Mouse (Mus musculus) embryonic facial prominence, embryonic 14.5 days (tissue): ENCODE results near the gene Cep170b. TPM values are rescaled to one million over a fixed set of nuclear protein-coding genes. Genes with fewer than 3 reads are reported as not detected.
A peak's percentile ranks its signal among the peaks of the same experiment; 100 is the strongest.

ENCODE experiments used
- ATAC-seq: fragments of 200-750 bp; cut with Nextera tagmentation; 2 replicates; pipeline ENCODE4 v1.8.0; 2017; ENCODE audit warnings: low read depth, moderate number of reproducible peaks, moderate TSS enrichment
- DNase-seq: peaks from one replicate; pipeline ENCODE4 v3.0.0-alpha.2; 2015; ENCODE audit warnings: low spot score
- H3K27ac ChIP-seq: fragments of 300-500 bp; sonication (generic); replicated peaks from 2 replicates; pipeline ENCODE4 v1.5.1; 2014; ENCODE audit warnings: low read depth, mild to moderate bottlenecking, low read length, moderate library complexity
- H3K27me3 ChIP-seq: fragments of 300-500 bp; sonication (generic); replicated peaks from 2 replicates; pipeline ENCODE4 v1.6.1; 2014; ENCODE audit warnings: low read length; ENCODE audit not compliant: control insufficient read depth, insufficient read depth
- H3K36me3 ChIP-seq: fragments of 300-500 bp; sonication (generic); 2 replicates; pipeline ENCODE4 v1.6.1; 2014; ENCODE audit warnings: low read length, mixed read lengths; ENCODE audit not compliant: control insufficient read depth, insufficient read depth
- H3K4me1 ChIP-seq: fragments of 300-500 bp; sonication (generic); 2 replicates; pipeline ENCODE4 v1.6.1; 2014; ENCODE audit warnings: antibody characterized with exemption, low read length; ENCODE audit not compliant: control insufficient read depth, insufficient read depth
- H3K4me2 ChIP-seq: fragments of 300-500 bp; sonication (generic); 2 replicates; pipeline ENCODE4 v1.6.1; 2014; ENCODE audit warnings: low read depth, mild to moderate bottlenecking, low read length, moderate library complexity, mixed read lengths
- H3K4me3 ChIP-seq: fragments of 300-500 bp; sonication (generic); 2 replicates; pipeline ENCODE4 v1.5.1; 2014; ENCODE audit warnings: low read depth, mild to moderate bottlenecking, low read length
- H3K9ac ChIP-seq: fragments of 300-500 bp; sonication (generic); 2 replicates; pipeline ENCODE4 v1.6.1; 2014; ENCODE audit warnings: low read depth, mild to moderate bottlenecking, low read length, moderate library complexity, mixed read lengths
- H3K9me3 ChIP-seq: fragments of 300-500 bp; sonication (generic); 2 replicates; pipeline ENCODE4 v1.6.1; 2016; ENCODE audit warnings: low read length; ENCODE audit not compliant: control insufficient read depth
- WGBS: fragments of 180-500 bp; shearing (Covaris S2); extraction: QIAGEN DNeasy Blood & Tissue Kit; methylation state at CpG from one replicate; pipeline ENCODE4 v1.1.7; 2014; 5-methylcytosine and 5-hydroxymethylcytosine counted together
- polyA plus RNA-seq: library from polyadenylated mRNA; unstranded; fragments of >200 nt; fragmentation: Nextera tagmentation; extraction: Ambion mirVana; gene quantifications from 2 replicates; pipeline ENCODE4 v1.2.1, GENCODE M21; 2014

Cep170b gene
- polyA plus RNA-seq, 1 experiment from 2014 or later: 14.4 TPM

DNA sequence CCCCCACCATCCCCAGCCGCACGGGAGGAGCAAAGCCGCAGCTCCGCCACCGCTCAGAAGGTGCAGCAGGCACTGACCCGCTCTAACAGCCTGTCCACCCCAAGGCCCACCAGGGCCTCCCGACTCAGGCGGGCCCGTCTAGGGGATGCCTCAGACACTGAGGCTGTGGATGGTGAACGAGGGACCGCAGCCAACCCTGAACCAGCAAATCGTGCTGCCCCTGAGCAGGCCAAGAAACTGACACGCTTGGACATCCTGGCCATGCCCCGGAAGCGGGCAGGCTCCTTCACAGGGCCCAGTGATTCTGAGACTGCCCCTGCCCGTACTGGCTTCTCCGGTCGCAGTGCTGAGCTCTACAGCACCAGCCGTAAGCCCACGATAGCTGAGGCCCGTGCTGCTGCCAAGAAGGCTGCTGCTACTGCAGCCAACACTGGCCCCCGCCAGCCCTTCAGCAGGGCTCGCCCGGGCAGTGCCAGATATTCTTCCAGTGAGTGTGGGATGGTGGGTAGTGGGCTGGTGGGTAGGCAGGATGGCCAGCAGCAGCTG is 18.8 kb downstream of the Cep170b start:
- Histone ChIP-seq H3K9ac (no peak overlapping the region), H3K27me3 (no peaks in the 10 kb centered on the region), H3K4me3 (no peak overlapping the region), H3K4me1 (peaks cover 3% of the 10 kb centered on the region; the same call in 1 of the 2 replicates), H3K4me2 (no peak overlapping the region), H3K27ac (no peak overlapping the region), H3K9me3 (no peaks in the 10 kb centered on the region), H3K36me3 (peaks cover 57% of the 10 kb centered on the region)
- WGBS: 92% methylated on average over 18 of the region's 24 CpGs
- ATAC-seq (no peak), DNase-seq (no peak)

DNA sequence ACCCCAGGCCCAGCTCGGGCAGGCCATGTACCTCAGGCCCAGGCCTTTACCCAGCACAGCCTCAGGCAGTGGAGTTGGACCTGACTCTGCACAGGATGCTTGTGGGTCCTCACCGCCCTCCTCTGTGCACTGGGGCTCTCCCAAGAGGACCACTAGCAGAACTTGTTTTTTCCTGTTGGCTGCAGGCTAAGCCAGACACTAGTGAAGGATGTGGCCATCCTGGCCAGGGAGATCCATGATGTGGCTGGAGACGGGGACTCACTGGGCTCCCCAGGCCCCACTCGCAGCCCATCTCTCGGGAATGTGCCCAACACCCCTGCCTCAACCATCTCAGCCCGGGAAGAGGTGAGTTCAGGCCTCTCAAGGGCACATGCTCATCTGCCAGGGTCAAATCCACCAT is 22.5 kb downstream of the Cep170b start:
- DNase-seq: no peak
- no peak overlapping the region for H3K4me2 ChIP-seq
- H3K9ac ChIP-seq: peak overlapping the region; percentile 15; the same call in 1 of the 2 replicates
- ATAC-seq: peak; percentile 0; the same call in 1 of the 2 replicates
- H3K27ac ChIP-seq: peak overlapping the region; percentile 76
- H3K27me3 ChIP-seq: no peaks in the 10 kb centered on the region
- peaks cover 42% of the 10 kb centered on the region for H3K36me3 ChIP-seq
- H3K4me1 ChIP-seq: peaks cover 7% of the 10 kb centered on the region; the same call in 1 of the 2 replicates
- H3K9me3 ChIP-seq: no peaks in the 10 kb centered on the region
- WGBS: 40% methylated on average over 6 of the region's 6 CpGs
- no peak overlapping the region for H3K4me3 ChIP-seq

DNA sequence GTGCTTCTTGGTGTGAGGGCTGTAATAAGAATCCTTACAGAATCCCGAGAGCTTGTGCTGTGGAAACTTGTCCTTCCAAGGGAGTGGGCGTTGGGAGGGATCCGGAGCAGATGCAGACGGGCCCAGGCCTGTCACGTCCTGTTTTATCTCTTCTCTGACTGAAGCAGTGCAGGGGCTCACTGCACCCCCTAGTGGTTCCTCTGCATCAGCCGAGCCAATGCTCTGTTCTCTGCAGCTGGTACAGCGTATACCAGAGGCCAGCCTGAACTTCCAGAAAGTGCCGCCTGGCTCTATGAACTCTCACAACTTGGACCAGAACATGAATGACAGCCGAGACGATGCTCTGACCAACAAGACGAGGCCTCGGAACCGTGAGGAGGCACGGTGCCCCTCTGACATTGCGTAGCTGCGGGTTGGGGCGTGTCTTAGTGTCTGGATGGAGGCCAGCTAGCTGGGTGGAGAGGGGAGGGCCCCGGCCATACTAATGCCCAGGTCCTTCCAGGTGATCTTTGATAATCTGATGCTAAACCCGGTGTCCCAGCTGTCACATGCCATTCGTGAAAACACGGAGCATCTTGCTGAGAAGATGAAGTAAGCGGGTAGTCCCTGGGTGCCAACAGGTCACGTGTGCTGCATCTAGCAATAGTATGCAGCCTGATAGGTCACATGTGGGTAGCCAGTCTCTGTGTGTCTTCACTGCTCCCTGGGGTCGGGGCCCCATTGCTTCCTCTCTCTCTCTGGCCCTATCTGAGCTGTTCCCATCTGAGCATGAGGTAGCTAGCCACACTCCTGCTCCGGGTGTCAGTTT is 23.1 kb downstream of the Cep170b start:
- no peaks in the 10 kb centered on the region for H3K9me3 ChIP-seq
- 49% methylated on average over 25 of the region's 25 CpGs for WGBS
- no peaks in the 10 kb centered on the region for H3K27me3 ChIP-seq
- ATAC-seq: peak; percentile 87
- peak; percentile 93 for DNase-seq
- H3K27ac ChIP-seq: peak overlapping the region; percentile 76
- H3K4me2 ChIP-seq: no peak overlapping the region
- no peak overlapping the region for H3K4me3 ChIP-seq
- peaks cover 7% of the 10 kb centered on the region; the same call in 1 of the 2 replicates for H3K4me1 ChIP-seq
- peak overlapping the region; percentile 15; the same call in 1 of the 2 replicates for H3K9ac ChIP-seq
- peaks cover 36% of the 10 kb centered on the region for H3K36me3 ChIP-seq

DNA sequence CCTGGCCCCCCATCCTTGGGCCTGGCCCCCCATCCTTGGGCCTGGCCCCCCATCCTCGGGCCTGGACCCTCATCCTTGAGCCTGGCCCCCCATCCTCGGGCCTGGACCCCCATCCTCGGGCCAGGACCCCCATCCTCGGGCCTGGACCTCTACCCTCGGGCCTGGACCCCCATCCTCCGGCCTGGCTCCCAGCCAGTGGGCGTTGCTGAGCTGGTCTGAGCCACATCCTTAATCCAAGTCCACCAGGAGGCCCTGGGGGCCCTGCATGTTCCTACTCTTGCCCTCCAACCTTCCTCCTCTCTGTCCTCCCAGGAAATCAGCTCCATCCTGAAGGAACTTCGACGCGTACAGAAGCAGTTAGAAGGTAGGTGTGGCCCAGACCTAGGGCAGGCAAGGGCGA is 24.0 kb downstream of the Cep170b start:
- peaks cover 27% of the 10 kb centered on the region for H3K36me3 ChIP-seq
- H3K4me2 ChIP-seq: no peak overlapping the region
- H3K4me3 ChIP-seq: no peak overlapping the region
- no peaks in the 10 kb centered on the region for H3K27me3 ChIP-seq
- DNase-seq: no peak
- 79% methylated on average over 7 of the region's 11 CpGs for WGBS
- no peak overlapping the region for H3K27ac ChIP-seq
- peak overlapping the region; percentile 52 for H3K9ac ChIP-seq
- no peaks in the 10 kb centered on the region for H3K9me3 ChIP-seq
- peaks cover 7% of the 10 kb centered on the region; the same call in 1 of the 2 replicates for H3K4me1 ChIP-seq
- no peak for ATAC-seq

DNA sequence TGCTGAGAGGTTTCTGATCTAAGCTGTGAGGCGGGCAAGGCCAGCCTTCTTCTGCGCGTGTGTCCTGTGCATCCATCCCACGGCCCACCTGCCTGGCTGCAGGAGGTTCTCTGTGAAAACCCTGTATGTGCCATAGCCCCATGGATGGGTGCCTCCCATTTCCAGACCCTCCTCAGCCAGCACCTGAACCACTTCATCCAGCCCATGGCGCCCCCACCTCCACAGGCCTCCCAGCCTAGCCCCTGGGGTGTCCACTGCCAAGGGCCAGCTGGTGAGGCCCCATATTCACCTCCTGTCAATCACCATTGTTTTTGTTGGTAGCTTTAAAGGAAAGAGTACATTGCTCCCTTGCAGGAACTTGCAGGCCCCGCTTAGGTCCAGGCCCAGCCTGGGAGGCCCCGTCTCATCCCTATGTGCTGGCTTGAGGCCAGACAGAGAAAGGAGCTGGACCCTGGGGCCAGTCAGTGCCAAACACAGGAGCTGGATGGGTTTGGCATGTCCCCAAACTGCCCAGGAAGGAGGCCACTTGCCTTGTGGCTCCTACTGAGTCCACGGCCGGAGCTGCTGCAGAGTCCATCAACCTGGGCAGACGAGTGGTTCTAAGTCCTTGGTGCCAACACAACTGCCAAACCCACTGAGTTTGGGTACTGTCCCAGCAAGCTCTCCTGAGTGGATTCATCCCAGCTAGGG is 24.8 kb downstream of the Cep170b start:
- Histone ChIP-seq H3K4me1 (peaks cover 7% of the 10 kb centered on the region; the same call in 1 of the 2 replicates), H3K4me3 (no peak overlapping the region), H3K4me2 (no peak overlapping the region), H3K9me3 (no peaks in the 10 kb centered on the region), H3K27me3 (no peaks in the 10 kb centered on the region), H3K9ac (no peak overlapping the region), H3K36me3 (peaks cover 23% of the 10 kb centered on the region), H3K27ac (no peak overlapping the region)
- 89% methylated on average over 10 of the region's 10 CpGs for WGBS
- ATAC-seq (no peak), DNase-seq (no peak)

DNA sequence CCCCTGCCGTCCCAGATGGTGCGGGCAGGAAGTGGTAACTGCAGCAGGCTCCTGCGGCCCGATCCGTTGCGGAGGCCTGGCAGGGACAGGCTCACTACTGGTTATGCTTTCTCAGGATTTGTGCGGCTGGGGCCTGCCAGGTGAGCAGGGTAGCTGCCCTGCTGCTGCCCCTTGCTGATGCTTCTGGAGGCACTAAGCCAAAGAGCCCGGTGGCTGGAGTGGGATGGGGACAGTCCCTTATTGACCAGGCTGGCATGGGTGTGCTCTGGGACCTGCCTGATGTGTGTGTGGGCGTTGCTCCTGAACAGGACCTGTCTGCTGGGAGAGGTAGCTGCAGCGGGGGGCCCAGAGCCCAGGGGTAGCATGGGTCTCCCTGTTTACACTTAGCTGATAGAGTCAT is 25.5 kb downstream of the Cep170b start:
- H3K4me3 ChIP-seq: no peak overlapping the region
- H3K9me3 ChIP-seq: no peaks in the 10 kb centered on the region
- no peak overlapping the region for H3K9ac ChIP-seq
- H3K27ac ChIP-seq: no peak overlapping the region
- H3K27me3 ChIP-seq: no peaks in the 10 kb centered on the region
- 85% methylated on average over 10 of the region's 10 CpGs for WGBS
- no peak for DNase-seq
- H3K4me1 ChIP-seq: peaks cover 7% of the 10 kb centered on the region; the same call in 1 of the 2 replicates
- H3K36me3 ChIP-seq: peaks cover 18% of the 10 kb centered on the region
- no peak for ATAC-seq
- no peak overlapping the region for H3K4me2 ChIP-seq

DNA sequence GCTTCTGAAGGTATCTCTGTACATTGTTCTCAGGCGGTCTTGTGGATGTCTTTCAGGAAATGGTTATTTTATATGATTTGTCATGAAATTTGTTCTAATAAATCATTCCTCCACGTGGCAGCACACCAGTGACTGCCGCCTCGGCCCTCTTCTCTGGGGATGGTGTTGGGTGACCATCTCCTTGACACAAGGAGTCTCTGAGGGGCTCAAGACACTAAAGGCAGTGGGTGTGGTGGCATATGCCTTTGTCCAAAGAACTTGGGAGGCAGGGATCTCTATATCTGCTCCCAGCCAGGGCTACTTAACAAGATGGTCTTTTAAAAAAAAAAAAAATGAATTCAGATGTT is 26.2 kb downstream of the Cep170b start:
- Histone ChIP-seq H3K9me3 (no peaks in the 10 kb centered on the region), H3K4me1 (peaks cover 7% of the 10 kb centered on the region; the same call in 1 of the 2 replicates), H3K9ac (no peak overlapping the region), H3K27ac (no peak overlapping the region), H3K36me3 (peaks cover 18% of the 10 kb centered on the region), H3K4me3 (no peak overlapping the region), H3K4me2 (no peak overlapping the region), H3K27me3 (no peaks in the 10 kb centered on the region)
- DNase-seq: no peak
- 76% methylated on average over 4 of the region's 4 CpGs for WGBS
- no peak for ATAC-seq

DNA sequence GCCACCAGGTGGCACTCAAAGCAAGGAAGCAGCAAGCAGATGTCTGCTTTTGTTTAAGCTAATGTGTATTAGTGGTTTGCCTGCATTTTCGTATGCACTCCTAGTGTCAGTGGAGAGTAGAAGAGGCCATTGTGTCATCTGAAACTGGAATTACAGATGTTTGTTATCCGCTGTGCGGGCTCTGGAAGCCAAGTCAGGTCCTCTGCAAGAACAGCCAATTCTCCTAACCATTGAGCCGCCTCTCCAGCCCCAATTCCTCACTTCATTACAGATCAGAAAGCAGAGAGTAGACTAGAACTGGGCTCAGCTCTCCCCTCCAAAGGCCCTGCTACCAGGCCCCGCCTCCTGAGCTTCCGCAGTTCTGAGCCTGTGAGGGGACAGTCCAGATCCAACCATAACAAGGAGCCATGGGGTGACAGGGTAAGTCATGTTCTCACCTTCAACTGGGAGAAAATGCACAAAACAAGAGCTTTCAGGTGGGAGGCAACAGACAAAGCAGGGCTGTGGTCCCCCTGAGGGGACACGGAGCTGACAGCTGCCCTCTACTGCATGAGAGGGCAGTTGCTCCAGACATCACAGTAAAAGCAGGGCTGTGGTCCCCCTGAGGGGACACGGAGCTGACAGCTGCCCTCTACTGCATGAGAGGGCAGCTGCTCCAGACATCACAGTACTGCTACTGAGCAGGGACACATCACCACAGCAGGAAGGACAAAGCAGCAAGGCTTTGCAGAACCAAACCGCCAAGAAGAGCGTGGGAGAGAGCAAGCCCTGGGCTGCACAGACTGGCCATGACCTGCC is 26.8 kb downstream of the Cep170b start:
- DNase-seq: peak; percentile 90

More for the DNA sequence above, 26.8 kb downstream of the Cep170b start:
- 10% methylated on average over 10 of the region's 10 CpGs for WGBS
- H3K4me2 ChIP-seq: peak overlapping the region; percentile 25
- no peaks in the 10 kb centered on the region for H3K9me3 ChIP-seq
- H3K27ac ChIP-seq: peak overlapping the region; percentile 74
- peaks cover 7% of the 10 kb centered on the region; the same call in 1 of the 2 replicates for H3K4me1 ChIP-seq
- peaks cover 18% of the 10 kb centered on the region for H3K36me3 ChIP-seq
- no peak overlapping the region for H3K4me3 ChIP-seq
- H3K9ac ChIP-seq: peak overlapping the region; percentile 27
- H3K27me3 ChIP-seq: no peaks in the 10 kb centered on the region
- ATAC-seq: peak; percentile 64
